Mouse (Mus musculus): ENCODE measurements around the gene Cab39.

DNA sequence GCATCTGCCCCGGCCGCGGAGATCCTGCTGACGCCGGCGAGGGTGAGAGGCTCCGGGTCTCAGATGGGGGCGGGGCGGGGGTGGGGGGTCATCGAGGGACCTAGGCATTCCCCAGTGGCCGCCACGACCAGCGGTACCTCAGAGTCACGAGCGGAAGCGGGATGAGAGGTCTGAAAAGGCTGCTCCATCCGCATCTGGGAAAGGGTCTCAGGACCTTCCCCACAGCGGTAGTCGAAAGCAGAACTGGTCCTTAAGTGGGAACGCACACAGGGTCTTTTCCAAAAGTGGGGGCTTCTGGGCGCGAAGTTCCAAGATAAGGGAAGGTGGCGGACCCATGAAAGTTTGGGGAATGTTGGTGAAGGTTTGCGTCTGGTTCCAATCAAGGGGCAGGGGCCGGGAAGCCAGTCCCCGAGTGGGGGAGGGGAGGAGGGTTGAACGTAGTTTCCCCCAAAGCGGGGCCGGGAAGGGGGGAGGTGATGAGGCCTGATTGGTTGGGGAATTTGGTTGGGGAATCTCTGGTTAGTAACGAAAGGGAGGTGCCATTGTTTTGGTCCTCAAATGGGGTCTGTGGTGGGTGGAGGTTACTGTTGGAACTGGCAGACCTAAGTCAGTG lies 101.6 kb downstream of the Cab39 start:
- TF ChIP-seq EP300 (IDR thresholded peaks at IDR 0.05; ENCODE audit: low read depth) (no peak), CTCF (IDR thresholded peaks at IDR 0.05; ENCODE audit: low read depth) (no peak)

All from liver, embryonic 14.5 days (tissue).